Mouse (Mus musculus) T-cell, adult 2 months (primary cell): ENCODE measurements around the gene Chrm3.

Source experiments
- DNase-seq: peaks from one replicate; pipeline ENCODE4 v3.0.0; 2022; ENCODE audit warnings: low spot score

Chrm3 gene

DNA sequence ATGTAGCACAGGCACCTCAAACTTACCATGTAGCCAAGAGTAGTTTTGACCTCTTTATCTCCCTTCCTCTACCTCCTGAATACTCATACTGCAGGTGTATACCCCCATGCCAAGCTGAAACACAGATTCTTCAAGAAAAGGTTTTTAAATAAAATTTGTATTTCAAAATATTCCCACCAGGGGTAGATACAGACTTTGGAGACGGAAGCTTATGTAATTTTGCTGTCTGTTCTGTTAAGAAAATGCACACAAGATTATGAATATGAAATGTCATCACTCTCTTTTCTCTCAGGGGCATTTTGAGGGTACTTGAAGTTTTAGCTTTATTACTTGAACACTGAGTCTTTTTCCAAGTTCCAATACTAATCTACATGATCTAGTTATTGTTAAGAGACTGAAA is 469.6 kb downstream of the Chrm3 start:
- no peak for DNase-seq

DNA sequence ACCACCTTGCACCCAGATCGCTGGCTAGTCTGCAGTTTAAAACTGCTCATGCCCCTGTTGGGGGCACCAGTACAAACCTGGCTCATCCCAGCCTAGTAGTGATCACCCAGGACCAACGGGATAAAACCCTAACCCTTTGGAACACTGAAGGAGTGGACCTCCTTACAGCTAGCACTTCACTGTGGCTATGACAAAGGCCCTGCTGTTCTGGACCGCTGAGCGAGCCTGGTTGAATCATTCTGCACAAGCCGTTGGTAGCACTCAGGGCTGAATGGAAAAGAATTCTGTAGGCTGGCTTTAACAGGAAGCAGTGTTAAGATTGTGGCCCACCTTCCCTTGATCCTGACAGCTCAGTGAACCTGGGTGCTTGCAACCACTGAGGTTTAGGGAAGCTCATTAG is 470.2 kb downstream of the Chrm3 start:
- no peak for DNase-seq

DNA sequence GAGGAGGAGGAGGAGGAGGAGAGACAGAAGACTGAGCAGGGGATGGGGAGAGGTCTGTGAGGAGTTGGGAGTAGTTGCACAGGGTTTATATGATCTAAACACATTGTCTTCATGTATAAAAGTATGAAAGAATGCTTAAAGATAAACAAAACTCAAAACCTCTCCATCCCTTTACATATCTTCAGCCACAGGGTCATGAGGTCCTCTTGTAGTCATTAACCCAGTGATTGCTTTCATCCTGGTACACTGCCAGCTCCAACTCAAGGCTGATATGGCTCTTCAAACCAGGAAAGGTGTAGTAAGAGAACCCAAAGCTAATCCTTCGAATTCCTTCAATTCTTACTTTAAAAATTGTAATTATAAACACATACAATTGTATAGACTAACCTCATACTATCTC is 470.7 kb downstream of the Chrm3 start:
- DNase-seq: no peak

DNA sequence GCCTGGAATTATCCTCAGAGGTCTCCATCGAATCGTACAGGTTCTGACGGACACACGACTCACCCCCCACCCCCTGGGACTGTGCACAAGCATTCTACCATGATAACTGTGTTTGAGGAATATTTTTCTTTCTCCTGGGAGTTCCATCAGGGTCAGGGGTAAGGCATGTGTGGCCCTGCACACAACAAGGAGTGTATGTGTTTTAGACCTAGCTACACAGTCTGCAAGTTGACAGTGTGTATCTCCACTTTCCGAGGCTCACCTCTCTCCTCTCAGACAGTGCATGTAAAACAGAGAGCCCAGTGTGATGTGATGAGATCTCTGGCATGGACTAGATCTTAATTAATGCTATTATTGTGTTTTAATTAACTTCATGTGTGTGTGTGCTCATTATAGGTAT is 472.4 kb downstream of the Chrm3 start:
- DNase-seq: no peak

DNA sequence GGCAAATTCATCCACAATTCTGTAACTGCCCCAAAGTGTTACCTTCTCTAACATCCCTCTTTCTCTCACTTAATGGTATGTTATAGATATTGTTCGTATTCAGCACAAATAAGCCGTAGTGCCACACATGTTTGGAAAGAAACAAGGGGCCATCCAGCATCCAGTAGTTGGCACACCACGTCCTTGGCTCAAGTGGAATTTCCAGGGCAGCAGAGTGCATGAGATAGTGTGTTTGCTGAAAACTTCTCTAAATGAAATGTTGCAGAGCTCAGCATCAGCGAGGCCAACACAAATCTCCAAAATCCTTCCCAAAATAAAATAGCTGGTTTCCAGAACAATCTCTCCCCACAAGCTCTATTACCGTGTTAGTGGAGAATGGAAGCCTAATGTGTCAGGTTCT is 473.4 kb downstream of the Chrm3 start:
- no peak for DNase-seq

DNA sequence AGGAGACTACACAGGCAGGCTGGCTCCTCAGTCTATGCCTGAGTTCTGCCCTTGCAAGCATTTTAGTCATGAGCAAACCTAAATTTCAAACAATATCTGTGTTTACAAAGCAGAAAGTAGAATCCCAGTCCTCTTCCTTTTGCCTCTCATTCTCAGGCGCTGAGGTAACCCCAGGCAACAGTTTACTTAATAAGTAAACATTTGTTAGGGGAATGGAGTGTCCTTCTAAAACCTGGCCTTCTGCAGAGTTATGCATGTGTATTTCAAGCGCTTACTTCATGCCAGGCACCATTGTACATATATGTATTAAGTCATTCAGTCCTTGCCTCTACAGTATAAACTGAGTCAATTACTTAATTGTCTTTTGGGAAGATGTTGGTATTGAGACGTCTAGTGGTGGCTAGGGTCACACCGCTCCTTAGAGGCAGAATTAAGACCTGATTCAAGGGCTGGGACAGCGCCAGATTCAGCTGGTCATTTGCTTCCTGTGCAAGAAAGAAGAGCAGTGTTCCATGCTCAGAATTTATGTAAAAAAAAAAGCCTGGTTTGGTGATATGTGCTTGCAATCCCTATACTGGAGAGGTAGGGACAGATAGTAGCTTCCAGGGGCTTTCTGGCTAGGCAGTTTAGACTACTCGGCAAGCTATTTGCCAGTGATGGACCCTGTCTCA is 474.0 kb downstream of the Chrm3 start:
- no peak for DNase-seq

DNA sequence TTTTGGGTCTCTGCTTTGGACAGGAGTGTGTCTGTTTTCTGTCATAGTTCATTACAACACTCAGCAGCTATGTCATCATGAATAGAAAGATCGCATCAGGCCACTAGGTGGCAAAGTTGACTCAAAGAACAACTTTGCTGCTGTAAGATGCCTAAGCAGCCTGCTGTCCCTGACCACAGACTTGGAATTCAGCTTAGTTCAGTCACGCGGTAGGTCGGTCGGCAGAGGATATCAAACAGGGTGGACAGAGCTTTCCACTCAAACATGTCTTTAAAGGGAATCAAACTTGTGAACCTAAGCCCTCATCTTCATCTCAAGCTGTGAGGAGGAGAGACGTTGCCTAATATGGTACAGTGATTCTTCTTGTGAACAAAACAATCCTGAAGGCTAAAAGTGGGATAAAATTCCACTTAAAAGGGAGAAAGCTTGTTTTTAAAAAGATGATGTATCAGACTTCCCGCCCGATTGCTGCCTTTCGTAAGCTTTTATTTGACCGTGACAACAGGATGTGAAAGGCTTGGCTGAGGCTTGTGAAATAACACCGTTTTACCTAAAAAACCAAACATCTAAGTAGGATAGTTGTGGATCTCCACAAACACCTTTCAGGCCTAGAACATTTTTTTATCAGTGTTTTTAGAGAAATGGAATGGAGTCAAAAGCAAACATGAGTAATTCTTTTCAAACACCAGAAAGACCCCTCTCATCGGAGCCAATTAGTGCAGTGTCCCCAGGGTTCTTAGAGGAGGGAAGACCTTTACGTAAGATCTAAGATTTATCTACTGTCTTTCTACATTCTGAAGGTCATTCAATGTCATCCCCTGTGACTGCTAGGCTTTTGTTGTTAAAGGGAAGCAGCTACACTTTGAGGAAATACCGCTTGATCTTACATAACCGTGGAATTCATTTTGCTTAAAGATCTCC is 478.0 kb downstream of the Chrm3 start:
- peak; percentile 26 for DNase-seq

DNA sequence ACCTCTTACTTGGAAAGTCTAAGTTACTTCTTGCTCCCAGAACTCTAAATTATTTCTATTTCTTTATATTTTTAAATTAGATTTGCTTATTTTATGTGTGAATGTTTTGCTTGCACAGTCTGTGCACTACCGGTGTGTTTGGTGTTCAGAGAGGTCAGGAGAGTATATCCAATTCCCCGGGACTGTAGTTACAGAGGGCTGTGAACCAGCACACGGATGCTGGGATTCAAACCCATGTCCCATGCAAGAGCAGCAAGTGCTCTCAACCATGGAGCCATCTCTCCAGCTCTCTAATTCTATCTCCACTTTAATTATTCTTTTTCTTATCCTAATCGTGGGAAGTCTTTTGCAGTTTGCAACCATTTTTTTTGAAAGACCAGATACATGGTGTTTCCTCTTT is 478.7 kb downstream of the Chrm3 start:
- no peak for DNase-seq

DNA sequence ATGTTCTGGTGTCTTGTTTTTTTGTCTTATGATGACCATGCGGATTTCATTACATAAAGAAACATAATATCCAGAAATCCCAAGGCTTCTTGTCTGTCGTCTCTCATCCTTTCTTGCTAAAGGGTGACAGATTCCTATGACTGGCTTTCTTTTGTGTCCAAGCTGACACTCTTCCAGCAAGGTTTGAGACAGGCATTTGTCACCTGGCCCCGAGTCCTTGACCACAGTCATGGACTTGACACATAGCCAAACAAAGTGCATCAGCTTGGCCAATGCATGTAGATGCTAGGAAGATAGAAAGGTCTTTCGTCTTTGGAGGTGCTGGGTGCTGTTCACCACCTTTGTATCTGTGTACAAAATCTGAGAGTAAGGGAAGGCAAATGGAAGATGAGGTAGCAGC is 480.2 kb downstream of the Chrm3 start:
- no peak for DNase-seq

DNA sequence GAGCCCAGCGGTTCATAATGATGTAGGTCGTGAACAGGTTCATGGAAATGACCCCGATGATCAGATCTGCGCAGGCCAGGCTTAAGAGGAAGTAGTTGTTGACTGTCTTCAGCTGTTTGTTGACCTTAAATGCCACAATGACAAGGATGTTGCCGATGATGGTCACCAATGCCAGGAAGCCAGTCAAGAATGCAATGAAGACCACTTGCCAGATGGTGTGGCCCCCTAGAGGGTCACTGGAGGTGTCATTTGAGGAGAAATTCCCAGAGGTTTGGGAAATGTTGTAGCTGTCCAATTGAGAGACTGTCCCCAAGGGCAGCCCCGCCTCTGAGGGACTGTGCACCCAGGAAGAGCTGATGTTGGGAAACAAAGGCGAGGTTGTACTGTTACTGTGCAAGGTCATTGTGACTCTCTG is 482.0 kb downstream of the Chrm3 start:
- no peak for DNase-seq

DNA sequence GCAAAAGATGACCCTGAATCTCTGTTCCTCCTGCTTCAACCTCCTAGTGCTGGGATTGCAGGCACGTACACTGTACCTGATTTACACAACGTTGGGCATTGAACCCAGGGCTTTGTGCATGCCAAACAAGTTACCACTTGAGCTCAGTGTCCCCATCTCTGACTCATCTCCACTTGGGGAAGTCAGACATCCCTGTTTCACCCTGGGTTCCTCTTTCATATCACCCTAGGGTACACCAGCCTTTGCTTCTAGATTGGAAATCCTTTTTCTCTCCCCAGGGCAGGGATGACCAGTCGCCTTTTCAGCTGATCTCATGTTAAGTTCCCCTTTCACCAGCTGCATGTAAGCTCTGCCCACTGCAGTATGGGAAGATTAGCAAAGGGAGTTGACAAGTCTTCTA is 487.3 kb downstream of the Chrm3 start:
- DNase-seq: no peak

DNA sequence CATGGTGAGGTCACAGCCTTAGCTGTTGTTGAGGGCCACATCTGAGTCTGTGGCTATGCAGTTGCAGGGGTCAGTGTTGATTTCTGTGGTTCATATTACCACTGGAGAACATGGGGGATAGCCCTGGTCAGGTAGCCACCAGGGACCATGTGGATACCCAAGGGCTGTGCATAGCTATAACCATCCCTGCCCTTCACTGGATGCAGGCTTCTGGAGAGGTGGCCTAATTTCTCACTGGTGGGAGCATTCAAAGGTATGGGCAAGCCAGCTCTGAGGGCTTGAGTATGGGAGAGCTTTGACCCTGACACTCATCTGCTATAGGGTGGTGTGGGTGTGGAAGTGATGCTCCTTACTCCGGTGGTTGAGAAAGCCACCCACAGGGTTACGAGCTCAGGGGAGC is 494.5 kb downstream of the Chrm3 start:
- DNase-seq: no peak

DNA sequence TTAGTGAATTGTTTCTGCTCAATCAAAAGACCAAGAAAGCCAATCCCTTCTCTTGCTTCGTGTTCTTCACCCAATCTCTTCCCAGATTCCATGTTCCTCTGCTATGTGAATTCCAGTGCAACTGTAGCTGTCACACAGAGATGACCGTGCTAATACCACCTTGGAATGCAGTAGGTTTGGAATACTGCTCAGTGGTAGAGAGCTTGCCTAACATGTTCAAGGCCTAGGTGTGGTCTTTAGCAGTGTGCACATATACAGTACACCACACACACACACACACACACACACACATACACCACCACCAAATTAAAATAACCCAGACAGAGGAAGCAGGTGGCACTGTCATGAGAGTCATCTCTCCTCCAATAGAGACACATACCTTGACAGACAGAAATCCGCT is 513.1 kb downstream of the Chrm3 start:
- DNase-seq: no peak

DNA sequence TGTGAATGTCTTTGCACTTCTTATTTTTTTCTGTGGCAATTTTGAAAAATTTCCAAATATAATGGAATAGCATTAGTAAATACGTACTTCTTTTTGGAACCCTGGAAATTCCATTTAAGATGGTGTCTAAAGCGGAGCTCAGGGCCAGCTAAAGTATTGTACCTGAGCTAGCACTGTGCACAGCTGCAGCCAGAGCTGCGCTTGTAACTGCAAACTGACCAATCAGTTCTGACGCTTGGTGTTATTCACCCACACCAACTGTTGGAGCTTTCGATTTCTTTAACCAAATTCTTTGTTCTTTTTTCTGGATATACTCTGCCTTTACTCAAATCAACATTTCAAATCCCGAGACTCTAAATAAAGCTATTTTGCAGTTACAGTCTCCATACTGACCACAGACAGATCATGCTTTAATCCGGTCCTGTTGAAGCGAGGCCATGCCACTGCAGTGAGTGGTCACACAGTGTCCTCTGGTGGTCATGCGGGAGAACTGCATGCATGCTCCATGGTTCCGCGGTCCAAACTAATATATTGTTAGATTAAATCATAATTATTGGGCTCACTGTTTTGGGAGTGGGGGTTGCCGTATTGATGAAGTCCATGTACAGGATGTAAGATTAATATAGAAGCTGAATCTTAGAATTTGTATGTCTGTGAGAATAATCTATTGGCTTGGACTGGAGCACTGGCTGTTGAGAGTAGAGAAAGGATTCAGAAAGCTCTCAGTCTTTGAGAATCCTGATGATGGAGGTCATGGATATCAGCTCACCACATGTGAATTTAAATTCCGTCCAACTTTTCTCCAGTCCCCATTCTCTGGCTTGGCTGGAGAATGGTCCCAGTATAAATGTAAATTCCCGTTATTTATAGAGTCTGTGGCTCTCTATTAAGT is 513.9 kb downstream of the Chrm3 start:
- peak; percentile 50 for DNase-seq

DNA sequence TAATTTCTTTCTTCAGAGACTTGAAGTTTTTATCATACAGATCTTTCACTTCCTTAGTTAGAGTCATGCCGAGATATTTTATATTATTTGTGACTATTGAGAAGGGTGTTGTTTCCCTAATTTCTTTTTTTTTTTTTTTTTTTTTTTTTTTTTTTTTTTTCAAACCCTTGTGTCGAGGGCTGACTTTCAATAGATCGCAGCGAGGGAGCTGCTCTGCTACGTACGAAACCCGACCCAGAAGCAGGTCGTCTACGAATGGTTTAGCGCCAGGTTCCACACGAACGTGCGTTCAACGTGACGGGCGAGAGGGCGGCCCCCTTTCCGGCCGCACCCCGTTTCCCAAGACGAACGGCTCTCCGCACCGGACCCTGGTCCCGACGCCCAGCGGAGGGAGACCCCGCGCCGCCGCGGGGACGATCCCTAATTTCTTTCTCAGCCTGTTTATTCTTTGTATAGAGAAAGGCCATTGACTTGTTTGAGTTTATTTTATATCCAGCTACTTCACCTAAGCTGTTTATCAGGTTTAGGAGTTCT is 526.4 kb downstream of the Chrm3 start:
- peak; percentile 65 for DNase-seq

DNA sequence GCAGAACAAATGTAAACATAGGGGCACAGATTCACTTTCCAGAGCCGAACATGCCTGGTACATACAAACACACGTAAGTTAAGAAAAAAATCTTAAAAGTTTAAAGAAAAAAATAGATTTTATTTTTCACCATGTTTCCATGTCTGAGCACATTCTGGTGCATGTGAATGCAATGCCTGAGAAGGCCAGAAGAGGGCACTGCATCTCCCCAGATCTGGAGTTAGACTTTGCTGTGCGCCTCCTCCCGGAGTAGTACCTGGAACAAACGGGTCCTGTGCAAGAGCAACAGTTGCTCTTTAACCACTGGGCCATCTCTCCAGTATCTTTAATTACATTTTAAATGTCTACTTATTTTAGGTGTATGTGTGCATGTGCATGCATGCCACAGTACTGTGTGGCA is 534.4 kb downstream of the Chrm3 start:
- peak; percentile 25 for DNase-seq
